Mouse (Mus musculus) kidney, adult 2 months (tissue): ENCODE data around the gene Abca12. TPM values are rescaled to one million over a fixed set of nuclear protein-coding genes. Genes with fewer than 3 reads are reported as not detected.

ENCODE experiments used
- DNase-seq: peaks from one replicate; pipeline ENCODE4 v3.0.0; 2021
- H3K27ac ChIP-seq: fragments of 200-500 bp; 2 replicates; pipeline ENCODE4 v1.5.1; 2012; ENCODE audit warnings: low read depth, low read length, control low read depth, inconsistent platforms; ENCODE audit not compliant: insufficient read depth
- H3K27me3 ChIP-seq: fragments of 200-500 bp; replicated peaks from 2 replicates; pipeline ENCODE4 v1.6.1; 2012; ENCODE audit warnings: mild to moderate bottlenecking, moderate library complexity, low read length, inconsistent platforms; ENCODE audit not compliant: control insufficient read depth, insufficient read depth
- H3K36me3 ChIP-seq: fragments of 200-500 bp; 2 replicates; pipeline ENCODE4 v1.6.1; 2012; ENCODE audit warnings: mild to moderate bottlenecking, moderate library complexity, low read length, inconsistent platforms; ENCODE audit not compliant: control insufficient read depth, insufficient read depth
- H3K4me1 ChIP-seq: fragments of 200-500 bp; 2 replicates; pipeline ENCODE4 v1.6.1; 2011; ENCODE audit warnings: low read length; ENCODE audit not compliant: control insufficient read depth, insufficient read depth
- H3K4me3 ChIP-seq: fragments of 200-500 bp; 2 replicates; pipeline ENCODE4 v1.5.1; 2011; ENCODE audit warnings: mild to moderate bottlenecking, low read depth, low read length, control low read depth; ENCODE audit not compliant: insufficient read depth
- CTCF ChIP-seq: fragments of 200-500 bp; conservative IDR thresholded peaks from 2 replicates; pipeline ENCODE4 v1.5.1; 2011; ENCODE audit warnings: low read depth, mild to moderate bottlenecking, control low read depth, low read length, moderate library complexity, mixed read lengths; ENCODE audit not compliant: insufficient read depth, insufficient read length
- POLR2A ChIP-seq: fragments of 200-500 bp; IDR thresholded peaks from one replicate; pipeline ENCODE4 v1.6.1; 2011; ENCODE audit warnings: low read depth, low read length, control low read depth
- WGBS: fragments of 180-500 bp; shearing (Covaris S2); methylation state at CpG from one replicate; pipeline ENCODE4 v1.1.7; 2018; 5-methylcytosine and 5-hydroxymethylcytosine counted together
- polyA plus RNA-seq: library from polyadenylated mRNA; depleted of rRNA; stranded (reverse); fragments of >200 nt; gene quantifications from 2 replicates; pipeline ENCODE4 v1.2.3, GENCODE M21; 2012

The Abca12 gene
- polyA plus RNA-seq, 1 experiment: not detected

DNA sequence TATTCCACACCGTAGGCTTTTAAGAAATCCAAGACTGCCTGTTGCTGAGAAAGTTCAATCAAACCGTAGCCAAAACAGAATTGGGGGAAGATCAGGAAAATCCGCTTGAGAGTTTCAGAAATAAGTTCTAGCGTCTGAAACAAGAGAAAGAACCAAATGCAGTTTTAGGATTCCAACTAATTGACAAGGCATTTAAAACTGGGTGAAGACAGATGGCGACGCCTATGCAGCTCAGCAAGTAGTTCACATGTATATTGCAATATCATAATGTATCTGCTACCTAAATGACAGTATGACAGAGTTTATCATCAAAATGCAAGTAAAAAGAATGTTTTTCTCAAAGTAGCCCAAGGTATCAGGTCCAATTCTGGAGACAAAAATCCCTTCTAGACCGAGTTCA lies 151.2 kb downstream of the Abca12 start:
- no peaks in the 10 kb centered on the region for H3K27me3 ChIP-seq
- TF ChIP-seq CTCF (no peak), POLR2A (no peak)
- no peak overlapping the region for H3K27ac ChIP-seq
- 96% methylated on average over 7 of the region's 7 CpGs for WGBS
- no peaks in the 10 kb centered on the region for H3K36me3 ChIP-seq
- DNase-seq: no peak
- H3K4me3 ChIP-seq: no peak overlapping the region
- peaks cover 3% of the 10 kb centered on the region; the same call in 1 of the 2 replicates for H3K4me1 ChIP-seq

- H3K4me1 ChIP-seq: no peaks in the 10 kb centered on the region
- no peaks in the 10 kb centered on the region for H3K27me3 ChIP-seq
- no peak for TF ChIP-seq CTCF
- TF ChIP-seq POLR2A: no peak
- DNase-seq: no peak
- no peak overlapping the region for H3K27ac ChIP-seq
- no peak overlapping the region for H3K4me3 ChIP-seq
- 71% methylated on average over 3 of the region's 3 CpGs for WGBS
- H3K36me3 ChIP-seq: no peaks in the 10 kb centered on the region
These were observed 170.1 kb downstream of the Abca12 start for GRCm38 (mm10) chr1:71244647-71245046.

- Histone ChIP-seq H3K4me1 (no peaks in the 10 kb centered on the region), H3K4me3 (no peak overlapping the region), H3K27me3 (no peaks in the 10 kb centered on the region), H3K36me3 (no peaks in the 10 kb centered on the region), H3K27ac (no peak overlapping the region)
- no peak for DNase-seq
- WGBS: 80% methylated on average over 1 of the region's 1 CpGs
- TF ChIP-seq POLR2A: no peak
These were observed 173.3 kb downstream of the Abca12 start for GRCm38 (mm10) chr1:71241396-71241795.

GRCm38 (mm10) chr1:71239586-71239985 lies 175.1 kb downstream of the Abca12 start:
- Histone ChIP-seq H3K4me1 (no peaks in the 10 kb centered on the region), H3K27me3 (no peaks in the 10 kb centered on the region), H3K36me3 (no peaks in the 10 kb centered on the region), H3K27ac (no peak overlapping the region), H3K4me3 (no peak overlapping the region)
- no peak for DNase-seq
- TF ChIP-seq CTCF (no peak), POLR2A (no peak)
- 86% methylated on average over 4 of the region's 4 CpGs for WGBS

- H3K4me1 ChIP-seq: no peaks in the 10 kb centered on the region
- no peak overlapping the region for H3K27ac ChIP-seq
- H3K27me3 ChIP-seq: no peaks in the 10 kb centered on the region
- H3K4me3 ChIP-seq: no peak overlapping the region
- no peak for DNase-seq
- no peaks in the 10 kb centered on the region for H3K36me3 ChIP-seq
- TF ChIP-seq CTCF (no peak), POLR2A (no peak)
- WGBS: 83% methylated on average over 3 of the region's 3 CpGs
These were observed 179.4 kb downstream of the Abca12 start for GRCm38 (mm10) chr1:71235335-71235734.

GRCm38 (mm10) chr1:71231211-71231610 lies 183.5 kb downstream of the Abca12 start:
- Histone ChIP-seq H3K27ac (no peak overlapping the region), H3K27me3 (no peaks in the 10 kb centered on the region), H3K36me3 (no peaks in the 10 kb centered on the region), H3K4me3 (no peak overlapping the region), H3K4me1 (no peaks in the 10 kb centered on the region)
- no peak for TF ChIP-seq CTCF
- TF ChIP-seq POLR2A: no peak
- 54% methylated on average over 2 of the region's 2 CpGs for WGBS
- DNase-seq: peak; percentile 71

DNA sequence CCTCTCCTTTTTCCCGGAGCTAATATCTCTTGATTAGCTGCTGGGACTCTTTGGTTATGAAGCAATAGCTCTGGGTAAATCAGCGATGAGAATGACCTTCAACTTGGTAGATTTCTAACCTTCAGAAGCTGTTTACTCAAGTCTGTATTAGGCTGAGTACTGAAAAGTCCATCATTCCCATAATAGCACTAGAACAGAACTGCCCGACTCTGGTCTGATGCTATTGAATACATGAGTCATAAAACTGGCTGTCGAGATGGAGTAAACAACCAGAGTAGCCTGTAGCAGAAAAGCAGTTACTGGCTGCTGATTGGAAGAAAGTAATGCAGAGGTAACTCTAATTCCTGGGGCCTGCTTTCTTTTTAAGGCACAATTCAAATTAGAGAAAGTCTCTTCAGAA lies 211.1 kb downstream of the Abca12 start:
- H3K36me3 ChIP-seq: no peaks in the 10 kb centered on the region
- TF ChIP-seq POLR2A (no peak), CTCF (no peak)

DNA sequence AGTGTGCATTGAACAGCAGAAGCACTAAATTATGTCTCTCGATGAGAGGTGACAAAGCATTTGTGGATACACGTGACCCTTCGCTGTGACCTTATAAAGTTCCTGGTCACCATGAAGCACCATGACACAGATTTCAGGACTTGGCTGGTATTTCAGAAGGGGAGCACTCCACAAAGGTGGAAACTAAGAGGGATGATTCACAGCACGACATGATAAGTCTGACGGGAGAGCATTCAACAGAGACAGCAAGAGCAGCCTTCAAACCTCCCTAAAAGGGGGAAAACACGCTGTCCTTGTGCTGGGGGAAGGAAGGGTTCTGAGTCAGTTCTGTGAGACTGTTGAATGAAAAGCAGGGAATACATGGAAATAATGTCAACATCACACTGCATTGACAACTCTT lies 218.5 kb downstream of the Abca12 start:
- DNase-seq: no peak
- no peaks in the 10 kb centered on the region for H3K36me3 ChIP-seq
- no peak overlapping the region for H3K27ac ChIP-seq
- 74% methylated on average over 6 of the region's 6 CpGs for WGBS
- no peak for TF ChIP-seq POLR2A
- TF ChIP-seq CTCF: no peak
- no peak overlapping the region for H3K4me3 ChIP-seq
- no peaks in the 10 kb centered on the region for H3K27me3 ChIP-seq
- H3K4me1 ChIP-seq: no peaks in the 10 kb centered on the region

More for the DNA sequence above, 211.1 kb downstream of the Abca12 start:
- 66% methylated on average over 4 of the region's 4 CpGs for WGBS
- Histone ChIP-seq H3K27me3 (no peaks in the 10 kb centered on the region), H3K4me1 (no peaks in the 10 kb centered on the region), H3K4me3 (no peak overlapping the region), H3K27ac (no peak overlapping the region)
- DNase-seq: peak; percentile 3
